Mouse (Mus musculus): Measurements from ENCODE around the gene Krtap21-1. TPM values are rescaled to one million over a fixed set of nuclear protein-coding genes. Genes with fewer than 3 reads are reported as not detected.

Krtap21-1 gene
- not detected for polyA plus RNA-seq (2012; fragmentation: generic; extraction: Trizol)

GRCm38 (mm10) chr16:89403768-89404167, at the start of gene Krtap21-1:
Krtap21-1 (minus strand) TSS chr16:89403868.

DNA sequence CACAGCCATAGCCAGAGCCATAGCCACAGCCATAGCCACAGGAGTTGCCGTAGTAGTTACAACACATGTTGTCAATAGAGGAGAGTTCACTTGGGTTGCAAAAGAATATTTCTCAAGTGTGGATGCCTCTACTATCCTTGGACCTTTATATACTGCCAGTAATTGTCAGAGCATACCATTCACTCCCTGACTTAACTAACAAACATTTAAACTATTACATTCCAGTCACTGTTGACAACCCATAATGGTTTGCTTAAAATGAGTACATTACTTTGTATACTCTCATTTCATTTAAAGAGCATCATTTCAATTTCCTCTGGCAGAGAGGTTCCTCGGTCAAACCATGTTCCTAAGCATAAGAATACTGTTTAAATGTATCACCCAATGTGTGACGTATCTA, 16.3 kb upstream of the Krtap21-1 start, which contains the start of gene Krtap6-2:
Krtap6-2 (minus strand) TSS at position 101 of the 400 bp plus-strand sequence.

Other genes with a start within 250 kb of the Krtap21-1 start
- gene Gm9789, start 245.9 kb downstream of the Krtap21-1 start, polyA plus RNA-seq (2012; fragmentation: generic; extraction: Trizol), result not detected
- not detected for gene Gm7735, start 234.4 kb downstream of the Krtap21-1 start, polyA plus RNA-seq (2012; fragmentation: generic; extraction: Trizol)
- not detected for gene 1110057P08Rik, start 229.1 kb downstream of the Krtap21-1 start, polyA plus RNA-seq (2012; fragmentation: generic; extraction: Trizol)
- not detected for gene Krtap20-2, start 198.0 kb downstream of the Krtap21-1 start, polyA plus RNA-seq (2012; fragmentation: generic; extraction: Trizol)
- not detected for gene Krtap6-2, start 16.2 kb upstream of the Krtap21-1 start, polyA plus RNA-seq (2012; fragmentation: generic; extraction: Trizol)
- not detected for gene Krtap8-1, start 84.1 kb upstream of the Krtap21-1 start, polyA plus RNA-seq (2012; fragmentation: generic; extraction: Trizol)
- not detected for gene Krtap7-1, start 104.5 kb upstream of the Krtap21-1 start, polyA plus RNA-seq (2012; fragmentation: generic; extraction: Trizol)
- gene Krtap11-1, start 167.3 kb upstream of the Krtap21-1 start, polyA plus RNA-seq (2012; fragmentation: generic; extraction: Trizol), result not detected

Data from C3H10T1/2 (cell line).